Mouse (Mus musculus) C2C12 (cell line): ENCODE results near the gene Topors.

Experiments
- CEBPB ChIP-seq: IDR thresholded peaks from one replicate; pipeline ENCODE4 v1.6.1; 2011; ENCODE audit warnings: low read depth, mild to moderate bottlenecking, control low read depth, moderate library complexity
- CTCF ChIP-seq: IDR thresholded peaks from one replicate; pipeline ENCODE4 v1.5.1; 2011; ENCODE audit not compliant: control insufficient read depth, insufficient read depth, insufficient read length
- FOSL1 ChIP-seq: IDR thresholded peaks from one replicate; pipeline ENCODE4 v1.8.0; 2011; ENCODE audit warnings: mild to moderate bottlenecking, low read length; ENCODE audit not compliant: poor library complexity, insufficient read depth, severe bottlenecking
- MAX ChIP-seq: IDR thresholded peaks from one replicate; pipeline ENCODE4 v1.6.1; 2011; ENCODE audit warnings: mild to moderate bottlenecking, control low read depth
- MYOD1 ChIP-seq: IDR thresholded peaks from one replicate; pipeline ENCODE4 v1.6.1; 2011; ENCODE audit warnings: low read depth; ENCODE audit not compliant: control insufficient read depth, insufficient read length
- MYOG ChIP-seq: IDR thresholded peaks from one replicate; pipeline ENCODE4 v1.6.1; 2011; ENCODE audit not compliant: control insufficient read depth, insufficient read length; ENCODE audit errors: extremely low read depth
- USF1 ChIP-seq: IDR thresholded peaks from one replicate; pipeline ENCODE4 v1.6.1; 2011; ENCODE audit warnings: low read depth, mild to moderate bottlenecking, control low read depth, moderate library complexity

DNA sequence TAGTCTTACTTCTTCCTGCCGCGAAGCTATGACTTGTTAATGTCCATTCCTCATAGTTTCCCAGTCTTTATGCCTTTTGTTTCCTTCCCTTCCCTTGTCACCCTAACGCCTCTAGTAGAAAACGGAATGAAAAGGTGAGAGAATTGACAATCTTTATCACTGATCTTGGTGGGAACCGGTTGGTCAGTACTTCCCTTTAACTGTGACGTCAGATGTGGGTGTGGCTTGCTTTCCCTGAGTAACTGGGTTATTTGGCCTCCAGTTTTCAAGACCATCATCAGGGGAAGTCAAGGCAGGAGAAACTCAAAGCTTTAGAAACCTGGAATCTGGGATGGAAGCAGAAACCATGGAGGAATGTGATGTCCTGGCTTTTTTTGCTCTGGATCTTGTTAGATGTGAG, 27.7 kb downstream of the Topors start:
- no peak for TF ChIP-seq CTCF
- TF ChIP-seq MYOG: no peak
- no peak for TF ChIP-seq USF1
- TF ChIP-seq MAX: no peak
- TF ChIP-seq FOSL1: no peak
- TF ChIP-seq CEBPB: no peak
- TF ChIP-seq MYOD1: no peak
